ENCODE assay signal across 28 mouse cellular contexts in the genomic region with DNA sequence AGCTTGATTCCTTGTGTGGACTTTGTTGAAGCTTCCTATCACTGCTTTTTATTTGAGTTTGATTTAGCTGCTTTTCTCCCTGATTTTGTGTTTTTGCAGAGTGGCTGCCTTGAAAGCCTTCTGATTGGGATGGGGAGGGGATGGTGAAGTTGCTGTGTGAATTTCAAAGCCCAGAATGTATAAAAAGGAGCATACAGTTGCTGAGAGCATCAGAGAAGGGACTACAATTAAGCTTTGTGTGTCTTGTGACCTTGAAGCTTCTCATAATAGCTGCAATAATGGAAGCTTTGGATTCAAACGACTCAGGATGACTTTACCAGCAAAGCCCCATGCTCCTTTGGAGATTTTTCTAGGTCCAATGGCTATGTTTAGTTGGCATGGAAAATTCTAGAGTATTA.
"Had no signal": no experiment of that assay in that cellular context is flagged by ENCODE, and none has a peak within 500 bp of the region (broad histone marks: within the 10 kb centered on the region; RNA-seq: fewer than 3 reads in every experiment).

No protein-coding gene starts in this region.

- H3K9me3 ChIP-seq: heart, embryonic 13.5 days; heart, embryonic 15.5 days; hindbrain, embryonic 10.5 days; hindbrain, embryonic 12.5 days; hindbrain, embryonic 15.5 days; kidney, embryonic 15.5 days; limb, embryonic 13.5 days; limb, embryonic 15.5 days had no signal

- H3K4me3 ChIP-seq: heart, adult 2 months; heart, embryonic 13.5 days; heart, embryonic 15.5 days; hindbrain, embryonic 10.5 days; hindbrain, embryonic 12.5 days; hindbrain, embryonic 15.5 days; kidney, embryonic 15.5 days; limb, embryonic 13.5 days; limb, embryonic 15.5 days; liver, embryonic 12.5 days had no signal

- DNase-seq: gastrocnemius, postnatal 10 days; gastrocnemius, postnatal 25 days; heart, adult 2 months; heart, postnatal 14 days; heart, postnatal 36 days; kidney, adult 11 months; kidney, adult 2 months; kidney, adult 9 months; kidney, postnatal 14 days; kidney, postnatal 36 days; layer of hippocampus, adult 9-11 months; layer of hippocampus, postnatal 36 days; left cerebral cortex, postnatal 4 days; lung, adult 18-20 months had no signal

- H3K4me2 ChIP-seq: heart, embryonic 11.5 days; heart, embryonic 13.5 days; heart, embryonic 15.5 days; hindbrain, embryonic 12.5 days; hindbrain, embryonic 15.5 days; kidney, embryonic 15.5 days; limb, embryonic 13.5 days; limb, embryonic 15.5 days; liver, embryonic 12.5 days had no signal

- ATAC-seq: hindbrain, postnatal 0 days; intestine, embryonic 16.5 days; liver, embryonic 12.5 days had no signal

- H3K36me3 ChIP-seq: heart, embryonic 13.5 days; heart, embryonic 15.5 days; hindbrain, embryonic 10.5 days; hindbrain, embryonic 12.5 days; hindbrain, embryonic 15.5 days; kidney, embryonic 15.5 days; limb, embryonic 13.5 days; limb, embryonic 15.5 days; liver, embryonic 12.5 days had no signal

- H3K9ac ChIP-seq: heart, embryonic 13.5 days; heart, embryonic 15.5 days; hindbrain, embryonic 12.5 days; hindbrain, embryonic 15.5 days; kidney, embryonic 15.5 days; limb, embryonic 13.5 days; limb, embryonic 15.5 days; liver, embryonic 12.5 days; liver, embryonic 14.5 days had no signal

- H3K27ac ChIP-seq: heart, adult 2 months; heart, embryonic 13.5 days; heart, embryonic 15.5 days; hindbrain, embryonic 10.5 days; hindbrain, embryonic 12.5 days; hindbrain, embryonic 15.5 days; hindbrain, postnatal 0 days; kidney, embryonic 15.5 days; kidney, postnatal 0 days; limb, embryonic 13.5 days; limb, embryonic 15.5 days; liver, embryonic 12.5 days; liver, embryonic 14.5 days had no signal

- H3K27me3 ChIP-seq: heart, embryonic 13.5 days; heart, embryonic 15.5 days; hindbrain, embryonic 12.5 days; hindbrain, embryonic 15.5 days; kidney, embryonic 15.5 days; limb, embryonic 13.5 days; limb, embryonic 15.5 days; liver, embryonic 12.5 days had no signal

- H3K4me1 ChIP-seq: heart, embryonic 13.5 days; heart, embryonic 15.5 days; hindbrain, embryonic 12.5 days; hindbrain, embryonic 15.5 days; kidney, embryonic 15.5 days; limb, embryonic 13.5 days; limb, embryonic 15.5 days; liver, embryonic 12.5 days had no signal
